Mouse (Mus musculus): ENCODE data around the gene St7.

DNA sequence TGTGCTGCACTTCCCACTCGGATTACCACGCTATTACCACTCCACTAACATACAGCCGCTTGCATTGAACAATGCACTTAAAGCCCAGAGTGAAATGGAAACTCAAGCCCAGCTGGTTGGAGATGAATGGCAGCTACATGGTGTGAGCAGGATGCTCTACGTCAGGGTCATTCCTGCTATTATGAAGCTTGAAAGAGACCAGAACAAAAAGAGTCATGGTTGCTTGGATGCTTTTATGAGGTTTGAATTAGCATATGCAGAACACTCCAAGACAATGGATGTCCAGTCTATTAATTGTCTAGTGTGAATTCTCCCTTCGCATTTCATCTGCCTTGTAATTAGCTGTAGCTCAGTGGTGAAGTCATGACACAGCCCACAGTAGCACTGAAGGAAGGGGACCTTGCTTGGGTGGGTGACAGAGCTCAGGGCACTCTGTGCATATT is 104.6 kb downstream of the St7 start:
- no peak for TF ChIP-seq CTCF (IDR thresholded peaks at IDR 0.05; ENCODE audit: low read depth, low read length)
- no peak for TF ChIP-seq EP300 (IDR thresholded peaks at IDR 0.05; ENCODE audit: insufficient read depth, low read depth, low read length)
- no peak for TF ChIP-seq POLR2A (IDR thresholded peaks at IDR 0.05; ENCODE audit: insufficient read depth, low read length)
